Mouse (Mus musculus): ENCODE results near the gene 4930564D02Rik. TPM values are rescaled to one million over a fixed set of nuclear protein-coding genes. Genes with fewer than 3 reads are reported as not detected.

Gene 4930564D02Rik
- not detected in 2 replicates for polyA plus RNA-seq (2015; fragmentation: Nextera tagmentation; extraction: Ambion mirVana)

- no peak for ATAC-seq (ENCODE audit: low FRiP score, low read depth)
- H3K4me1 ChIP-seq = peaks cover 27% of the 10 kb centered on the region
- H3K36me3 ChIP-seq = no peaks in the 10 kb centered on the region
- H3K4me2 ChIP-seq (replicated peaks) = no peak within 1 kb of the TSS
- no peak within 1 kb of the TSS for H3K4me3 ChIP-seq
- no peak within 1 kb of the TSS for H3K9ac ChIP-seq
- H3K27me3 ChIP-seq = no peaks in the 10 kb centered on the region
- no peak within 1 kb of the TSS for H3K27ac ChIP-seq
- H3K9me3 ChIP-seq = no peaks in the 10 kb centered on the region
- 74% methylated on average over 10 of the region's 10 CpGs for WGBS
Observed at GRCm38 (mm10) chr3:105066544-105066943, at the start of gene 4930564D02Rik. Gene 4930564D02Rik, plus strand, starts transcription at chr3:105066844.

GRCm38 (mm10) chr3:105017314-105017713 lies 49.3 kb upstream of the 4930564D02Rik start:
- no peak overlapping the region for H3K27ac ChIP-seq
- H3K27me3 ChIP-seq = no peaks in the 10 kb centered on the region
- H3K9me3 ChIP-seq = no peaks in the 10 kb centered on the region
- 89% methylated on average over 8 of the region's 8 CpGs for WGBS
- H3K4me2 ChIP-seq (replicated peaks) = no peak overlapping the region
- H3K4me3 ChIP-seq = no peak overlapping the region
- no peak for ATAC-seq (ENCODE audit: low FRiP score, low read depth)
- no peak overlapping the region for H3K9ac ChIP-seq
- peaks cover 13% of the 10 kb centered on the region for H3K4me1 ChIP-seq
- peaks cover 15% of the 10 kb centered on the region; the same call in 1 of the 2 replicates for H3K36me3 ChIP-seq

- no peaks in the 10 kb centered on the region for H3K27me3 ChIP-seq
- no peak for ATAC-seq (ENCODE audit: low FRiP score, low read depth)
- WGBS = 76% methylated on average over 10 of the region's 10 CpGs
- H3K9me3 ChIP-seq = no peaks in the 10 kb centered on the region
- H3K36me3 ChIP-seq = peaks cover 17% of the 10 kb centered on the region; the same call in 1 of the 2 replicates
- H3K27ac ChIP-seq = no peak overlapping the region
- no peak overlapping the region for H3K4me2 ChIP-seq (replicated peaks)
- peaks cover 13% of the 10 kb centered on the region for H3K4me1 ChIP-seq
- no peak overlapping the region for H3K4me3 ChIP-seq
- no peak overlapping the region for H3K9ac ChIP-seq
Observed at GRCm38 (mm10) chr3:105018085-105018782, 48.4 kb upstream of the 4930564D02Rik start.

GRCm38 (mm10) chr3:105018783-105019105 lies 47.9 kb upstream of the 4930564D02Rik start:
- Histone ChIP-seq H3K4me1 (peaks cover 13% of the 10 kb centered on the region), H3K9me3 (no peaks in the 10 kb centered on the region), H3K27ac (no peak overlapping the region), H3K4me2 (replicated peaks) (no peak overlapping the region), H3K36me3 (peaks cover 17% of the 10 kb centered on the region), H3K4me3 (no peak overlapping the region), H3K27me3 (no peaks in the 10 kb centered on the region), H3K9ac (no peak overlapping the region)
- WGBS = 88% methylated on average over 6 of the region's 6 CpGs
- no peak for ATAC-seq (ENCODE audit: low FRiP score, low read depth)

- peaks cover 17% of the 10 kb centered on the region for H3K36me3 ChIP-seq
- peaks cover 13% of the 10 kb centered on the region for H3K4me1 ChIP-seq
- no peaks in the 10 kb centered on the region for H3K27me3 ChIP-seq
- H3K9me3 ChIP-seq = no peaks in the 10 kb centered on the region
- WGBS = 52% methylated on average over 12 of the region's 12 CpGs
- H3K4me2 ChIP-seq (replicated peaks) = no peak overlapping the region
- no peak overlapping the region for H3K27ac ChIP-seq
- ATAC-seq (ENCODE audit: low FRiP score, low read depth) = no peak
- H3K4me3 ChIP-seq = no peak overlapping the region
- H3K9ac ChIP-seq = no peak overlapping the region
Observed at GRCm38 (mm10) chr3:105019826-105020692, 46.6 kb upstream of the 4930564D02Rik start.

GRCm38 (mm10) chr3:105023371-105024005 lies 43.2 kb upstream of the 4930564D02Rik start:
- H3K36me3 ChIP-seq = peaks cover 26% of the 10 kb centered on the region
- H3K27ac ChIP-seq = no peak overlapping the region
- 88% methylated on average over 10 of the region's 10 CpGs for WGBS
- no peak overlapping the region for H3K4me3 ChIP-seq
- H3K4me2 ChIP-seq (replicated peaks) = no peak overlapping the region
- H3K9me3 ChIP-seq = no peaks in the 10 kb centered on the region
- H3K9ac ChIP-seq = no peak overlapping the region
- H3K4me1 ChIP-seq = peaks cover 23% of the 10 kb centered on the region
- no peaks in the 10 kb centered on the region for H3K27me3 ChIP-seq
- no peak for ATAC-seq (ENCODE audit: low FRiP score, low read depth)

GRCm38 (mm10) chr3:105036281-105036847 lies 30.3 kb upstream of the 4930564D02Rik start:
- H3K27me3 ChIP-seq = no peaks in the 10 kb centered on the region
- WGBS = 82% methylated on average over 10 of the region's 10 CpGs
- H3K27ac ChIP-seq = no peak overlapping the region
- H3K36me3 ChIP-seq = peaks cover 74% of the 10 kb centered on the region
- H3K4me3 ChIP-seq = no peak overlapping the region
- peaks cover 9% of the 10 kb centered on the region; the same call in 1 of the 2 replicates for H3K4me1 ChIP-seq
- H3K9me3 ChIP-seq = no peaks in the 10 kb centered on the region; the same call in 1 of the 2 replicates
- no peak overlapping the region for H3K4me2 ChIP-seq (replicated peaks)
- no peak overlapping the region for H3K9ac ChIP-seq
- ATAC-seq (ENCODE audit: low FRiP score, low read depth) = no peak

GRCm38 (mm10) chr3:105037240-105037770 lies 29.3 kb upstream of the 4930564D02Rik start:
- Histone ChIP-seq H3K9ac (no peak overlapping the region), H3K36me3 (peaks cover 64% of the 10 kb centered on the region), H3K4me1 (peaks cover 14% of the 10 kb centered on the region), H3K27me3 (no peaks in the 10 kb centered on the region), H3K27ac (no peak overlapping the region), H3K9me3 (no peaks in the 10 kb centered on the region; the same call in 1 of the 2 replicates), H3K4me2 (replicated peaks) (no peak overlapping the region), H3K4me3 (no peak overlapping the region)
- no peak for ATAC-seq (ENCODE audit: low FRiP score, low read depth)
- WGBS = 88% methylated on average over 6 of the region's 6 CpGs

- H3K4me2 ChIP-seq (replicated peaks) = no peak overlapping the region
- no peak overlapping the region for H3K4me3 ChIP-seq
- ATAC-seq (ENCODE audit: low FRiP score, low read depth) = no peak
- H3K4me1 ChIP-seq = peaks cover 23% of the 10 kb centered on the region
- 18% methylated on average over 8 of the region's 8 CpGs for WGBS
- H3K9me3 ChIP-seq = no peaks in the 10 kb centered on the region
- H3K27ac ChIP-seq = no peak overlapping the region
- no peak overlapping the region for H3K9ac ChIP-seq
- no peaks in the 10 kb centered on the region for H3K27me3 ChIP-seq
- peaks cover 37% of the 10 kb centered on the region for H3K36me3 ChIP-seq
Observed at GRCm38 (mm10) chr3:105040002-105040401, 26.6 kb upstream of the 4930564D02Rik start.

GRCm38 (mm10) chr3:105040983-105041625 lies 25.5 kb upstream of the 4930564D02Rik start:
- Histone ChIP-seq H3K4me3 (no peak overlapping the region), H3K27ac (no peak overlapping the region), H3K9me3 (no peaks in the 10 kb centered on the region), H3K4me2 (replicated peaks) (no peak overlapping the region), H3K9ac (no peak overlapping the region), H3K4me1 (peaks cover 26% of the 10 kb centered on the region), H3K36me3 (peaks cover 26% of the 10 kb centered on the region), H3K27me3 (no peaks in the 10 kb centered on the region)
- 87% methylated on average over 9 of the region's 9 CpGs for WGBS
- no peak for ATAC-seq (ENCODE audit: low FRiP score, low read depth)

GRCm38 (mm10) chr3:105043746-105044145 lies 22.9 kb upstream of the 4930564D02Rik start:
- H3K4me3 ChIP-seq = no peak overlapping the region
- H3K9ac ChIP-seq = no peak overlapping the region
- H3K4me2 ChIP-seq (replicated peaks) = no peak overlapping the region
- peaks cover 45% of the 10 kb centered on the region for H3K4me1 ChIP-seq
- ATAC-seq (ENCODE audit: low FRiP score, low read depth) = no peak
- 0 out of 2 replicates have a peak, but pooled peaks cover 4% of the 10 kb centered on the region for H3K36me3 ChIP-seq
- H3K27me3 ChIP-seq = no peaks in the 10 kb centered on the region
- no peaks in the 10 kb centered on the region for H3K9me3 ChIP-seq
- H3K27ac ChIP-seq = no peak overlapping the region
- WGBS = 86% methylated on average over 5 of the region's 5 CpGs

All from limb, embryonic 13.5 days (tissue).